Comparison of ENCODE assay signal across 9 mouse cellular contexts in genomic region chr13:25933783-25934182, GRCm38 (mm10).
DNase-seq lines count a peak whose midpoint lies in the region; ATAC-seq and TF ChIP-seq lines count a peak whose summit lies in the region.
"Had no signal": no experiment of that assay in that cellular context is flagged by ENCODE, and none has a peak within 500 bp of the region (broad histone marks: within the 10 kb centered on the region; RNA-seq: fewer than 3 reads in every experiment).

No protein-coding gene starts in this region.

- peak overlapping the region; percentile 54 for H3K27ac ChIP-seq in heart, embryonic 12.5 days (ENCODE audit: poor library complexity, severe bottlenecking)
- peak overlapping the region; percentile 79 for H3K27ac ChIP-seq in forebrain, embryonic 12.5 days
- peak overlapping the region; percentile 53 for H3K27ac ChIP-seq in limb, embryonic 14.5 days (replicated peaks; ENCODE audit: low read depth, low read length)

- no peak for ATAC-seq in heart, embryonic 12.5 days (ENCODE audit: insufficient number of reproducible peaks, low FRiP score)
- no peak for ATAC-seq in forebrain, embryonic 12.5 days (ENCODE audit: low FRiP score)
- no peak for ATAC-seq in limb, embryonic 14.5 days (ENCODE audit: low FRiP score, low read depth)

- no peaks in the 10 kb centered on the region for H3K36me3 ChIP-seq in heart, embryonic 12.5 days
- no peaks in the 10 kb centered on the region for H3K36me3 ChIP-seq in forebrain, embryonic 12.5 days (replicated peaks)
- H3K36me3 ChIP-seq in limb, embryonic 14.5 days (ENCODE audit: control insufficient read depth, insufficient read depth, low read length) = no peaks in the 10 kb centered on the region

- no peaks in the 10 kb centered on the region for H3K9me3 ChIP-seq in heart, embryonic 12.5 days (replicated peaks)
- no peaks in the 10 kb centered on the region for H3K9me3 ChIP-seq in forebrain, embryonic 12.5 days
- H3K9me3 ChIP-seq in limb, embryonic 14.5 days (ENCODE audit: control insufficient read depth, low read length) = no peaks in the 10 kb centered on the region

- no peak for TF ChIP-seq POLR2A in limb, embryonic 14.5 days (IDR thresholded peaks at IDR 0.05; ENCODE audit: borderline replicate concordance, extremely low read depth, insufficient read depth, insufficient read length)

- no peak overlapping the region for H3K4me3 ChIP-seq in heart, embryonic 12.5 days
- no peak overlapping the region for H3K4me3 ChIP-seq in forebrain, embryonic 12.5 days (replicated peaks)
- no peak overlapping the region for H3K4me3 ChIP-seq in limb, embryonic 14.5 days (replicated peaks; ENCODE audit: low read length)
- H3K4me3 ChIP-seq: erythroblast, embryonic 14.5 days had no signal

- H3K4me1 ChIP-seq in heart, embryonic 12.5 days (replicated peaks) = peaks cover 6% of the 10 kb centered on the region; the same call in 1 of the 2 replicates
- H3K4me1 ChIP-seq in forebrain, embryonic 12.5 days = peaks cover 24% of the 10 kb centered on the region
- peaks cover 11% of the 10 kb centered on the region for H3K4me1 ChIP-seq in limb, embryonic 14.5 days (ENCODE audit: control insufficient read depth, insufficient read depth, low read length)

- no peak overlapping the region for H3K9ac ChIP-seq in heart, embryonic 12.5 days
- no peak overlapping the region for H3K9ac ChIP-seq in forebrain, embryonic 12.5 days
- H3K9ac ChIP-seq in limb, embryonic 14.5 days (ENCODE audit: low read depth, low read length, severe bottlenecking) = no peak overlapping the region

- 40% methylated on average over 3 of the region's 3 CpGs for WGBS in heart, embryonic 12.5 days
- WGBS in forebrain, embryonic 12.5 days = 42% methylated on average over 3 of the region's 3 CpGs
- 42% methylated on average over 3 of the region's 3 CpGs for WGBS in limb, embryonic 14.5 days

- no peak for DNase-seq in heart, adult 18-20 months
- DNase-seq in NIH3T3 (ENCODE audit: low read depth) = peak; percentile 88
- no peak for DNase-seq in limb, embryonic 14.5 days (ENCODE audit: low spot score)
- DNase-seq in gastrocnemius, adult 8-10 months (ENCODE audit: low spot score in 2 of 2) = no peak
- DNase-seq in spleen, postnatal 14 days (ENCODE audit: low spot score in 2 of 2) = no peak
- DNase-seq in cerebellum, adult 9-10 months = no peak

- no peak overlapping the region for H3K4me2 ChIP-seq in heart, embryonic 12.5 days
- H3K4me2 ChIP-seq in forebrain, embryonic 12.5 days = no peak overlapping the region
- no peak overlapping the region for H3K4me2 ChIP-seq in limb, embryonic 14.5 days (replicated peaks; ENCODE audit: low read depth, low read length, severe bottlenecking)

- no peaks in the 10 kb centered on the region for H3K27me3 ChIP-seq in heart, embryonic 12.5 days (replicated peaks)
- H3K27me3 ChIP-seq in forebrain, embryonic 12.5 days = no peaks in the 10 kb centered on the region
- no peaks in the 10 kb centered on the region for H3K27me3 ChIP-seq in limb, embryonic 14.5 days (ENCODE audit: control insufficient read depth, insufficient read depth, low read length)
